Comparison of ENCODE assay signal across 26 mouse cellular contexts in genomic region chr14:79069515-79069914, GRCm38 (mm10).
"Had no signal": no experiment of that assay in that cellular context is flagged by ENCODE, and none has a peak within 500 bp of the region (broad histone marks: within the 10 kb centered on the region; RNA-seq: fewer than 3 reads in every experiment).

No protein-coding gene starts in this region.

- H3K4me3 ChIP-seq: gastrocnemius, adult 2 months; heart, embryonic 10.5 days; heart, embryonic 12.5 days; hindbrain, embryonic 10.5 days; hindbrain, embryonic 12.5 days; intestine, embryonic 15.5 days; limb, embryonic 13.5 days; limb, embryonic 15.5 days; liver, embryonic 12.5 days had no signal

- DNase-seq: gastrocnemius, adult 2 months; gastrocnemius, postnatal 10 days; gastrocnemius, postnatal 25 days; heart, adult 18-20 months; heart, postnatal 10 days; heart, postnatal 4 days; kidney, adult 18-20 months; kidney, adult 8-10 months; kidney, postnatal 10 days; kidney, postnatal 36 days; layer of hippocampus, adult 9-11 months; layer of hippocampus, postnatal 36 days; left cerebral cortex, postnatal 4 days had no signal

- ATAC-seq: hindbrain, embryonic 16.5 days; inflammation-experienced regulatory T-cells, adult 6 months; intestine, embryonic 15.5 days; intestine, postnatal 0 days; liver, embryonic 12.5 days had no signal

- H3K27ac ChIP-seq: gastrocnemius, adult 2 months; heart, embryonic 10.5 days; hindbrain, embryonic 10.5 days; hindbrain, embryonic 12.5 days; hindbrain, embryonic 14.5 days; intestine, embryonic 15.5 days; limb, embryonic 13.5 days; limb, embryonic 15.5 days; liver, embryonic 12.5 days; liver, embryonic 14.5 days had no signal

- H3K9me3 ChIP-seq: heart, embryonic 10.5 days; heart, embryonic 12.5 days; hindbrain, embryonic 10.5 days; hindbrain, embryonic 12.5 days; intestine, embryonic 15.5 days; limb, embryonic 13.5 days; limb, embryonic 15.5 days; liver, embryonic 12.5 days had no signal

- H3K9ac ChIP-seq: heart, embryonic 12.5 days; hindbrain, embryonic 12.5 days; hindbrain, embryonic 14.5 days; intestine, embryonic 15.5 days; limb, embryonic 13.5 days; limb, embryonic 15.5 days; liver, embryonic 12.5 days; liver, embryonic 14.5 days had no signal

- H3K4me1 ChIP-seq: hindbrain, embryonic 10.5 days; hindbrain, embryonic 12.5 days; intestine, embryonic 15.5 days; limb, embryonic 13.5 days; limb, embryonic 15.5 days; liver, embryonic 12.5 days had no signal

- H3K4me2 ChIP-seq: heart, embryonic 12.5 days; hindbrain, embryonic 12.5 days; hindbrain, embryonic 14.5 days; intestine, embryonic 15.5 days; limb, embryonic 13.5 days; limb, embryonic 15.5 days; liver, embryonic 12.5 days had no signal

- H3K27me3 ChIP-seq: heart, embryonic 12.5 days; hindbrain, embryonic 12.5 days; intestine, embryonic 15.5 days; limb, embryonic 13.5 days; limb, embryonic 15.5 days; liver, embryonic 12.5 days had no signal

- H3K36me3 ChIP-seq: heart, embryonic 10.5 days; heart, embryonic 12.5 days; hindbrain, embryonic 10.5 days; hindbrain, embryonic 12.5 days; intestine, embryonic 15.5 days; limb, embryonic 15.5 days; liver, embryonic 12.5 days had no signal
